Mouse (Mus musculus) heart, postnatal 0 days (tissue): ENCODE measurements at regions not wholly inside any gene's neighbourhood (a gene's known extent, or its start where the extent isn't known, plus 50 kb on each side); places are given as distances from the start of the nearest gene placed in this dataset.

Source experiments
- CTCF ChIP-seq: IDR thresholded peaks from 2 replicates; pipeline ENCODE4 v1.5.1; 2016; ENCODE audit warnings: antibody characterized with exemption, control low read depth, low read depth
- EP300 ChIP-seq: IDR thresholded peaks from 2 replicates; pipeline ENCODE4 v1.6.1; 2016; ENCODE audit warnings: antibody characterized with exemption, low read depth

- TF ChIP-seq EP300 (no peak), CTCF (no peak)
Measured at GRCm38 (mm10) chr10:21762516-21762915, 119.5 kb upstream of the Sgk1 start.
